Mouse (Mus musculus) liver, embryonic 16.5 days (tissue): ENCODE data around the gene Tmed8. TPM values are rescaled to one million over a fixed set of nuclear protein-coding genes. Genes with fewer than 3 reads are reported as not detected.
"Not testable (repeated sequence)": the region's sequence is repeated elsewhere in the genome, so short reads cannot be mapped to it uniquely, and the experiment has no call there.

ENCODE experiments used
- ATAC-seq: fragments of 200-750 bp; cut with Nextera tagmentation; 2 replicates; pipeline ENCODE4 v1.8.0; 2017; ENCODE audit warnings: low read depth, mild to moderate bottlenecking, moderate number of reproducible peaks, moderate library complexity
- H3K27ac ChIP-seq: fragments of 300-500 bp; sonication (generic); 2 replicates; pipeline ENCODE4 v1.5.1; 2014; ENCODE audit warnings: mild to moderate bottlenecking, low read length
- H3K27me3 ChIP-seq: fragments of 300-500 bp; sonication (generic); 2 replicates; pipeline ENCODE4 v1.6.1; 2014; ENCODE audit warnings: low read depth, low read length, mixed read lengths; ENCODE audit not compliant: control insufficient read depth, insufficient read depth
- H3K36me3 ChIP-seq: fragments of 300-500 bp; sonication (generic); 2 replicates; pipeline ENCODE4 v1.6.1; 2014; ENCODE audit warnings: mild to moderate bottlenecking; ENCODE audit not compliant: control insufficient read depth, insufficient read depth
- H3K4me1 ChIP-seq: fragments of 300-500 bp; sonication (generic); 2 replicates; pipeline ENCODE4 v1.6.1; 2014; ENCODE audit warnings: low read depth, low read length, mixed read lengths; ENCODE audit not compliant: control insufficient read depth
- H3K4me2 ChIP-seq: fragments of 300-500 bp; sonication (generic); 2 replicates; pipeline ENCODE4 v1.6.1; 2014; ENCODE audit warnings: low read depth, low read length, mixed read lengths
- H3K4me3 ChIP-seq: fragments of 300-500 bp; sonication (generic); 2 replicates; pipeline ENCODE4 v1.5.1; 2014; ENCODE audit warnings: low read depth, mild to moderate bottlenecking, low read length
- H3K9ac ChIP-seq: fragments of 300-500 bp; sonication (generic); 2 replicates; pipeline ENCODE4 v1.6.1; 2014; ENCODE audit warnings: low read depth, low read length
- H3K9me3 ChIP-seq: fragments of 300-500 bp; sonication (generic); replicated peaks from 2 replicates; pipeline ENCODE4 v1.6.1; 2016; ENCODE audit warnings: low read length; ENCODE audit not compliant: control insufficient read depth
- WGBS: fragments of 180-500 bp; shearing (Covaris S2); extraction: QIAGEN DNeasy Blood & Tissue Kit; methylation state at CpG from one replicate; pipeline ENCODE4 v1.1.7; 2014; ENCODE audit not compliant: insufficient replicate concordance; 5-methylcytosine and 5-hydroxymethylcytosine counted together
- polyA plus RNA-seq: library from polyadenylated mRNA; unstranded; fragments of >200 nt; fragmentation: Nextera tagmentation; extraction: Ambion mirVana; gene quantifications from 2 replicates; pipeline ENCODE4 v1.2.1, GENCODE M21; 2015

Gene Tmed8
- polyA plus RNA-seq, 1 experiment from 2014 or later: 0.40 TPM

GRCm38 (mm10) chr12:87216053-87216452 lies 15.8 kb upstream of the Tmed8 start:
- H3K4me3 ChIP-seq: no peak overlapping the region
- no peak overlapping the region for H3K27ac ChIP-seq
- H3K36me3 ChIP-seq: no peaks in the 10 kb centered on the region
- H3K9me3 ChIP-seq: no peaks in the 10 kb centered on the region
- H3K9ac ChIP-seq: no peak overlapping the region
- ATAC-seq: no peak
- no peak overlapping the region for H3K4me2 ChIP-seq
- H3K27me3 ChIP-seq: no peaks in the 10 kb centered on the region
- no peaks in the 10 kb centered on the region for H3K4me1 ChIP-seq
- WGBS: 40% methylated on average over 2 of the region's 2 CpGs

GRCm38 (mm10) chr12:87212844-87213606 lies 12.8 kb upstream of the Tmed8 start:
- Histone ChIP-seq H3K4me2 (no peak overlapping the region), H3K27ac (no peak overlapping the region), H3K9ac (no peak overlapping the region), H3K9me3 (no peaks in the 10 kb centered on the region), H3K4me3 (no peak overlapping the region), H3K27me3 (no peaks in the 10 kb centered on the region), H3K4me1 (no peaks in the 10 kb centered on the region), H3K36me3 (no peaks in the 10 kb centered on the region)
- 34% methylated on average over 2 of the region's 2 CpGs for WGBS
- no peak for ATAC-seq

GRCm38 (mm10) chr12:87205789-87206188 lies 5.5 kb upstream of the Tmed8 start:
- 63% methylated on average over 5 of the region's 5 CpGs for WGBS
- not testable (repeated sequence) for H3K36me3 ChIP-seq, H3K9me3 ChIP-seq, ATAC-seq, H3K9ac ChIP-seq, H3K27ac ChIP-seq, H3K4me1 ChIP-seq, H3K4me3 ChIP-seq, H3K27me3 ChIP-seq, H3K4me2 ChIP-seq

GRCm38 (mm10) chr12:87201694-87202093 lies 1.4 kb upstream of the Tmed8 start:
- Histone ChIP-seq H3K4me2 (no peak overlapping the region), H3K9ac (no peak overlapping the region), H3K27me3 (peaks cover 20% of the 10 kb centered on the region), H3K27ac (no peak overlapping the region), H3K9me3 (no peaks in the 10 kb centered on the region), H3K4me1 (peaks cover 7% of the 10 kb centered on the region), H3K4me3 (no peak overlapping the region), H3K36me3 (no peaks in the 10 kb centered on the region)
- 51% methylated on average over 5 of the region's 5 CpGs for WGBS
- ATAC-seq: no peak

GRCm38 (mm10) chr12:87199206-87199972 lies 865 bp downstream of the Tmed8 start, which contains the start of gene Samd15:
TSS of gene Samd15 (plus strand) at chr12:87199723.
- peak; percentile 37 for ATAC-seq
- peak within 1 kb of the TSS; percentile 95 for H3K4me2 ChIP-seq
- H3K4me3 ChIP-seq: peak within 1 kb of the TSS; percentile 75
- peaks cover 20% of the 10 kb centered on the region for H3K27me3 ChIP-seq
- peak within 1 kb of the TSS; percentile 76 for H3K9ac ChIP-seq
- H3K27ac ChIP-seq: no peak within 1 kb of the TSS
- WGBS: 2% methylated on average over 37 of the region's 38 CpGs
- no peaks in the 10 kb centered on the region for H3K36me3 ChIP-seq
- H3K4me1 ChIP-seq: peaks cover 7% of the 10 kb centered on the region
- no peaks in the 10 kb centered on the region for H3K9me3 ChIP-seq

- H3K27me3 ChIP-seq: peaks cover 20% of the 10 kb centered on the region
- H3K4me3 ChIP-seq: no peak overlapping the region
- H3K27ac ChIP-seq: no peak overlapping the region
- peaks cover 7% of the 10 kb centered on the region for H3K4me1 ChIP-seq
- no peak for ATAC-seq
- no peaks in the 10 kb centered on the region for H3K9me3 ChIP-seq
- 62% methylated on average over 6 of the region's 6 CpGs for WGBS
- peak overlapping the region; percentile 95; the same call in 1 of the 2 replicates for H3K4me2 ChIP-seq
- no peaks in the 10 kb centered on the region for H3K36me3 ChIP-seq
- H3K9ac ChIP-seq: no peak overlapping the region
These were observed 1.5 kb downstream of the Tmed8 start for GRCm38 (mm10) chr12:87198792-87199191.

- no peaks in the 10 kb centered on the region for H3K36me3 ChIP-seq
- H3K9me3 ChIP-seq: no peaks in the 10 kb centered on the region
- H3K4me1 ChIP-seq: peaks cover 7% of the 10 kb centered on the region
- peaks cover 18% of the 10 kb centered on the region for H3K27me3 ChIP-seq
- no peak overlapping the region for H3K9ac ChIP-seq
- H3K4me3 ChIP-seq: no peak overlapping the region
- no peak overlapping the region for H3K27ac ChIP-seq
- ATAC-seq: no peak
- H3K4me2 ChIP-seq: no peak overlapping the region
These were observed 3.9 kb downstream of the Tmed8 start for GRCm38 (mm10) chr12:87196310-87196709.

- Histone ChIP-seq H3K9me3 (no peaks in the 10 kb centered on the region), H3K4me2 (no peak overlapping the region), H3K27ac (no peak overlapping the region), H3K4me1 (peaks cover 4% of the 10 kb centered on the region; the same call in 1 of the 2 replicates), H3K36me3 (no peaks in the 10 kb centered on the region), H3K27me3 (peaks cover 7% of the 10 kb centered on the region), H3K4me3 (no peak overlapping the region), H3K9ac (no peak overlapping the region)
- WGBS: 68% methylated on average over 1 of the region's 1 CpGs
- ATAC-seq: no peak
These were observed 5.2 kb downstream of the Tmed8 start for GRCm38 (mm10) chr12:87195069-87195468.

- WGBS: 33% methylated on average over 3 of the region's 3 CpGs
- Histone ChIP-seq H3K4me1 (no peaks in the 10 kb centered on the region; the same call in 1 of the 2 replicates), H3K9me3 (no peaks in the 10 kb centered on the region), H3K36me3 (no peaks in the 10 kb centered on the region), H3K9ac (no peak overlapping the region), H3K27ac (no peak overlapping the region), H3K27me3 (no peaks in the 10 kb centered on the region), H3K4me3 (no peak overlapping the region), H3K4me2 (no peak overlapping the region)
- no peak for ATAC-seq
These were observed 7.2 kb downstream of the Tmed8 start for GRCm38 (mm10) chr12:87193008-87193407.
